Mouse (Mus musculus) liver, embryonic 14.5 days (tissue): ENCODE results near the gene Rac2. TPM values are rescaled to one million over a fixed set of nuclear protein-coding genes. Genes with fewer than 3 reads are reported as not detected.
A peak's percentile ranks its signal among the peaks of the same experiment; 100 is the strongest.

ENCODE experiments used
- ATAC-seq: fragments of 200-750 bp; cut with Nextera tagmentation; 2 replicates; pipeline ENCODE4 v1.8.0; 2017; ENCODE audit warnings: moderate number of reproducible peaks, mild to moderate bottlenecking, moderate library complexity; ENCODE audit not compliant: insufficient read depth
- DNase-seq, 3 experiments: peaks; one replicate each; pipeline ENCODE4 v3.0.0-alpha.2; 2012 to 2013; ENCODE audit warnings: low read depth in 3 of 3, low spot score in 3 of 3
- H3K27ac ChIP-seq: fragments of 300-500 bp; sonication (generic); 2 replicates; pipeline ENCODE4 v1.5.1; 2014; ENCODE audit warnings: moderate library complexity, mild to moderate bottlenecking, control low read depth, inconsistent platforms
- H3K27me3 ChIP-seq: fragments of 300-500 bp; sonication (generic); 2 replicates; pipeline ENCODE4 v1.6.1; 2014; ENCODE audit warnings: mild to moderate bottlenecking, low read length, moderate library complexity; ENCODE audit not compliant: control insufficient read depth, insufficient read depth
- H3K36me3 ChIP-seq: fragments of 300-500 bp; sonication (generic); replicated peaks from 2 replicates; pipeline ENCODE4 v1.6.1; 2014; ENCODE audit warnings: low read depth; ENCODE audit not compliant: control insufficient read depth, insufficient read depth
- H3K4me1 ChIP-seq, 2 experiments: fragments of 200-500 bp in 1 of 2; fragments of 300-500 bp in 1 of 2; sonication (generic) in 1 of 2; replicated peaks; 2 replicates each; pipeline ENCODE4 v1.6.1; 2012 to 2014; ENCODE audit warnings: antibody characterized with exemption in 1 of 2, inconsistent platforms in 1 of 2, low read length in 1 of 2; ENCODE audit not compliant: control insufficient read depth in 2 of 2, insufficient read depth in 2 of 2
- H3K4me2 ChIP-seq: fragments of 300-500 bp; sonication (generic); 2 replicates; pipeline ENCODE4 v1.6.1; 2014; ENCODE audit warnings: low read depth, mild to moderate bottlenecking, control low read depth, moderate library complexity
- H3K4me3 ChIP-seq, 2 experiments: fragments of 200-500 bp in 1 of 2; fragments of 300-500 bp in 1 of 2; sonication (generic) in 1 of 2; 2 replicates each; pipeline ENCODE4 v1.5.1; 2012 to 2014; ENCODE audit warnings: low read depth in 2 of 2, low read length in 2 of 2, mild to moderate bottlenecking in 2 of 2, control low read depth in 1 of 2, inconsistent platforms in 1 of 2, moderate library complexity in 1 of 2; ENCODE audit not compliant: insufficient read depth in 1 of 2
- H3K9ac ChIP-seq: fragments of 300-500 bp; sonication (generic); replicated peaks from 2 replicates; pipeline ENCODE4 v1.6.1; 2014; ENCODE audit warnings: mild to moderate bottlenecking, control low read depth, moderate library complexity
- H3K9me3 ChIP-seq: fragments of 300-500 bp; sonication (generic); 2 replicates; pipeline ENCODE4 v1.6.1; 2016; ENCODE audit warnings: low read length, mixed read lengths; ENCODE audit not compliant: control insufficient read depth
- CTCF ChIP-seq: IDR thresholded peaks from 2 replicates; pipeline ENCODE4 v1.5.1; 2016; ENCODE audit warnings: antibody characterized with exemption, low read depth, control low read depth
- EP300 ChIP-seq: IDR thresholded peaks from 2 replicates; pipeline ENCODE4 v1.6.1; 2016; ENCODE audit warnings: antibody characterized with exemption, low read depth
- WGBS: fragments of 180-500 bp; shearing (Covaris S2); extraction: QIAGEN DNeasy Blood & Tissue Kit; methylation state at CpG from one replicate; pipeline ENCODE4 v1.1.7; 2014; ENCODE audit not compliant: insufficient replicate concordance; 5-methylcytosine and 5-hydroxymethylcytosine counted together
- polyA plus RNA-seq, 2 experiments: library from polyadenylated mRNA; depleted of rRNA in 1 of 2; stranded (reverse) in 1 of 2; unstranded in 1 of 2; fragments of >200 nt; fragmentation: Nextera tagmentation in 1 of 2; extraction: Ambion mirVana in 1 of 2; gene quantifications; 2 replicates each; pipeline versions ENCODE4 v1.2.1 to v1.2.3; 2012 to 2014

Gene Rac2
- polyA plus RNA-seq, 2 experiments, result 57.5 to 117 TPM

GRCm38 (mm10) chr15:78594831-78595230 lies 22.2 kb upstream of the Rac2 start:
- Histone ChIP-seq H3K27ac (no peak overlapping the region), H3K9me3 (no peaks in the 10 kb centered on the region), H3K4me1 (peaks cover 0 to 3% of the 10 kb centered on the region in 2 experiments; a peak in 1 of 4 replicates), H3K4me3 (no peak overlapping the region), H3K9ac (no peak overlapping the region), H3K27me3 (no peaks in the 10 kb centered on the region), H3K4me2 (no peak overlapping the region), H3K36me3 (no peaks in the 10 kb centered on the region)
- 74% methylated on average over 2 of the region's 2 CpGs for WGBS
- no peak for DNase-seq
- TF ChIP-seq CTCF (no peak), EP300 (no peak)
- no peak for ATAC-seq

GRCm38 (mm10) chr15:78593896-78594425 lies 21.4 kb upstream of the Rac2 start:
- Histone ChIP-seq H3K9ac (no peak overlapping the region), H3K27me3 (no peaks in the 10 kb centered on the region), H3K9me3 (no peaks in the 10 kb centered on the region), H3K4me2 (no peak overlapping the region), H3K4me1 (peaks cover 0 to 6% of the 10 kb centered on the region in 2 experiments; a peak in 2 of 4 replicates), H3K4me3 (no peak overlapping the region), H3K27ac (no peak overlapping the region), H3K36me3 (no peaks in the 10 kb centered on the region)
- no peak for ATAC-seq
- TF ChIP-seq EP300 (no peak), CTCF (no peak)
- no peak for DNase-seq
- WGBS, result 60% methylated on average over 7 of the region's 7 CpGs

- Histone ChIP-seq H3K4me3 (no peak overlapping the region), H3K9ac (no peak overlapping the region), H3K4me1 (peaks cover 0 to 12% of the 10 kb centered on the region in 2 experiments; a peak in 2 of 4 replicates), H3K27me3 (no peaks in the 10 kb centered on the region), H3K4me2 (no peak overlapping the region), H3K9me3 (no peaks in the 10 kb centered on the region), H3K27ac (no peak overlapping the region), H3K36me3 (no peaks in the 10 kb centered on the region)
- DNase-seq (no peak), ATAC-seq (no peak)
- no peak for TF ChIP-seq CTCF
- TF ChIP-seq EP300, result no peak
- 64% methylated on average over 14 of the region's 14 CpGs for WGBS
Observed at GRCm38 (mm10) chr15:78592452-78592968, 19.9 kb upstream of the Rac2 start.

GRCm38 (mm10) chr15:78591680-78592451 lies 19.3 kb upstream of the Rac2 start:
- no peak overlapping the region for H3K27ac ChIP-seq
- ATAC-seq (no peak), DNase-seq (peak in 1 of 3 experiments; percentile 40)
- no peak overlapping the region for H3K9ac ChIP-seq
- H3K36me3 ChIP-seq, result no peaks in the 10 kb centered on the region
- TF ChIP-seq EP300, result no peak
- no peak for TF ChIP-seq CTCF
- no peak overlapping the region for H3K4me3 ChIP-seq
- WGBS, result 41% methylated on average over 15 of the region's 15 CpGs
- no peaks in the 10 kb centered on the region for H3K27me3 ChIP-seq
- H3K4me2 ChIP-seq, result no peak overlapping the region
- H3K9me3 ChIP-seq, result no peaks in the 10 kb centered on the region
- peaks cover 0 to 12% of the 10 kb centered on the region in 2 experiments; a peak in 2 of 4 replicates for H3K4me1 ChIP-seq

GRCm38 (mm10) chr15:78590785-78591184 lies 18.2 kb upstream of the Rac2 start:
- H3K9ac ChIP-seq, result no peak overlapping the region
- H3K4me1 ChIP-seq, result peaks cover 0 to 8% of the 10 kb centered on the region in 2 experiments; a peak in 2 of 4 replicates
- H3K4me2 ChIP-seq, result no peak overlapping the region
- H3K4me3 ChIP-seq, result no peak overlapping the region
- H3K27me3 ChIP-seq, result no peaks in the 10 kb centered on the region
- no peak overlapping the region for H3K27ac ChIP-seq
- TF ChIP-seq CTCF, result peak; percentile 52
- no peak for TF ChIP-seq EP300
- no peak for ATAC-seq
- no peaks in the 10 kb centered on the region for H3K36me3 ChIP-seq
- H3K9me3 ChIP-seq, result no peaks in the 10 kb centered on the region
- 62% methylated on average over 6 of the region's 6 CpGs for WGBS
- no peak for DNase-seq
